Mouse (Mus musculus): Measurements from ENCODE around the gene Ncaph2. TPM values are rescaled to one million over a fixed set of nuclear protein-coding genes. Genes with fewer than 3 reads are reported as not detected.

Gene Ncaph2
- polyA plus RNA-seq, 1 experiment: 149 TPM

- peak overlapping the region; percentile 97 for H3K4me3 ChIP-seq (ENCODE audit: low read depth, low read length)
- 0% methylated on average over 15 of the region's 15 CpGs for WGBS
- H3K27ac ChIP-seq (ENCODE audit: insufficient read depth, low read depth, low read length): peak overlapping the region; percentile 40; the same call in 1 of the 2 replicates
- TF ChIP-seq POLR2A (IDR thresholded peaks at IDR 0.05; ENCODE audit: low read depth, low read length): no peak
- TF ChIP-seq CTCF (IDR thresholded peaks at IDR 0.05; ENCODE audit: extremely low read depth, insufficient read length, insufficient replicate concordance, low read depth, low read length): no peak
- H3K4me1 ChIP-seq (ENCODE audit: control insufficient read depth, insufficient read depth, insufficient read length, low read length): peaks cover 8% of the 10 kb centered on the region
- no peaks in the 10 kb centered on the region for H3K27me3 ChIP-seq (ENCODE audit: control insufficient read depth, insufficient read depth, low read length)
- peaks cover 29% of the 10 kb centered on the region for H3K36me3 ChIP-seq (ENCODE audit: control insufficient read depth, insufficient read depth, low read length)
Observed at GRCm38 (mm10) chr15:89356372-89356771, 853 bp downstream of the Ncaph2 start.

GRCm38 (mm10) chr15:89358784-89359183 lies 3.3 kb downstream of the Ncaph2 start:
- peaks cover 8% of the 10 kb centered on the region for H3K4me1 ChIP-seq (ENCODE audit: control insufficient read depth, insufficient read depth, insufficient read length, low read length)
- no peak overlapping the region for H3K27ac ChIP-seq (ENCODE audit: insufficient read depth, low read depth, low read length)
- no peaks in the 10 kb centered on the region for H3K27me3 ChIP-seq (ENCODE audit: control insufficient read depth, insufficient read depth, low read length)
- 69% methylated on average over 3 of the region's 3 CpGs for WGBS
- no peak overlapping the region for H3K4me3 ChIP-seq (ENCODE audit: low read depth, low read length)
- TF ChIP-seq CTCF (IDR thresholded peaks at IDR 0.05; ENCODE audit: extremely low read depth, insufficient read length, insufficient replicate concordance, low read depth, low read length): no peak
- no peak for TF ChIP-seq POLR2A (IDR thresholded peaks at IDR 0.05; ENCODE audit: low read depth, low read length)
- H3K36me3 ChIP-seq (ENCODE audit: control insufficient read depth, insufficient read depth, low read length): peaks cover 31% of the 10 kb centered on the region

- Histone ChIP-seq H3K27ac (ENCODE audit: insufficient read depth, low read depth, low read length) (no peak overlapping the region), H3K27me3 (ENCODE audit: control insufficient read depth, insufficient read depth, low read length) (no peaks in the 10 kb centered on the region), H3K4me1 (ENCODE audit: control insufficient read depth, insufficient read depth, insufficient read length, low read length) (no peaks in the 10 kb centered on the region), H3K4me3 (ENCODE audit: low read depth, low read length) (no peak overlapping the region), H3K36me3 (ENCODE audit: control insufficient read depth, insufficient read depth, low read length) (peaks cover 69% of the 10 kb centered on the region)
- TF ChIP-seq CTCF (IDR thresholded peaks at IDR 0.05; ENCODE audit: extremely low read depth, insufficient read length, insufficient replicate concordance, low read depth, low read length): no peak
- no peak for TF ChIP-seq POLR2A (IDR thresholded peaks at IDR 0.05; ENCODE audit: low read depth, low read length)
- 83% methylated on average over 7 of the region's 7 CpGs for WGBS
Observed at GRCm38 (mm10) chr15:89363051-89363450, 7.5 kb downstream of the Ncaph2 start.

GRCm38 (mm10) chr15:89365141-89365551 lies 9.6 kb downstream of the Ncaph2 start:
- TF ChIP-seq POLR2A (IDR thresholded peaks at IDR 0.05; ENCODE audit: low read depth, low read length) (no peak), CTCF (IDR thresholded peaks at IDR 0.05; ENCODE audit: extremely low read depth, insufficient read length, insufficient replicate concordance, low read depth, low read length) (no peak)
- no peaks in the 10 kb centered on the region for H3K4me1 ChIP-seq (ENCODE audit: control insufficient read depth, insufficient read depth, insufficient read length, low read length)
- 93% methylated on average over 4 of the region's 4 CpGs for WGBS
- no peaks in the 10 kb centered on the region for H3K27me3 ChIP-seq (ENCODE audit: control insufficient read depth, insufficient read depth, low read length)
- H3K27ac ChIP-seq (ENCODE audit: insufficient read depth, low read depth, low read length): no peak overlapping the region
- H3K4me3 ChIP-seq (ENCODE audit: low read depth, low read length): no peak overlapping the region
- peaks cover 84% of the 10 kb centered on the region for H3K36me3 ChIP-seq (ENCODE audit: control insufficient read depth, insufficient read depth, low read length)

- Histone ChIP-seq H3K4me3 (ENCODE audit: low read depth, low read length) (no peak overlapping the region), H3K4me1 (ENCODE audit: control insufficient read depth, insufficient read depth, insufficient read length, low read length) (peaks cover 22% of the 10 kb centered on the region), H3K36me3 (ENCODE audit: control insufficient read depth, insufficient read depth, low read length) (peaks cover 45% of the 10 kb centered on the region), H3K27ac (ENCODE audit: insufficient read depth, low read depth, low read length) (no peak overlapping the region), H3K27me3 (ENCODE audit: control insufficient read depth, insufficient read depth, low read length) (no peaks in the 10 kb centered on the region)
- TF ChIP-seq CTCF (IDR thresholded peaks at IDR 0.05; ENCODE audit: extremely low read depth, insufficient read length, insufficient replicate concordance, low read depth, low read length) (no peak), POLR2A (IDR thresholded peaks at IDR 0.05; ENCODE audit: low read depth, low read length) (no peak)
- WGBS: 77% methylated on average over 13 of the region's 13 CpGs
Observed at GRCm38 (mm10) chr15:89372068-89372467, 16.5 kb downstream of the Ncaph2 start.

- Histone ChIP-seq H3K27ac (ENCODE audit: insufficient read depth, low read depth, low read length) (no peak overlapping the region), H3K36me3 (ENCODE audit: control insufficient read depth, insufficient read depth, low read length) (peaks cover 42% of the 10 kb centered on the region), H3K27me3 (ENCODE audit: control insufficient read depth, insufficient read depth, low read length) (no peaks in the 10 kb centered on the region), H3K4me3 (ENCODE audit: low read depth, low read length) (peak overlapping the region; percentile 85; the same call in 1 of the 2 replicates), H3K4me1 (ENCODE audit: control insufficient read depth, insufficient read depth, insufficient read length, low read length) (peaks cover 27% of the 10 kb centered on the region)
- TF ChIP-seq POLR2A (IDR thresholded peaks at IDR 0.05; ENCODE audit: low read depth, low read length) (no peak), CTCF (IDR thresholded peaks at IDR 0.05; ENCODE audit: extremely low read depth, insufficient read length, insufficient replicate concordance, low read depth, low read length) (no peak)
- WGBS: 87% methylated on average over 7 of the region's 7 CpGs
Observed at GRCm38 (mm10) chr15:89372536-89372935, 17.0 kb downstream of the Ncaph2 start.

- TF ChIP-seq CTCF (IDR thresholded peaks at IDR 0.05; ENCODE audit: extremely low read depth, insufficient read length, insufficient replicate concordance, low read depth, low read length) (peak; percentile 59), POLR2A (IDR thresholded peaks at IDR 0.05; ENCODE audit: low read depth, low read length) (no peak)
- peaks cover 33% of the 10 kb centered on the region for H3K4me1 ChIP-seq (ENCODE audit: control insufficient read depth, insufficient read depth, insufficient read length, low read length)
- peak overlapping the region; percentile 90 for H3K27ac ChIP-seq (ENCODE audit: insufficient read depth, low read depth, low read length)
- 1% methylated on average over 35 of the region's 35 CpGs for WGBS
- no peaks in the 10 kb centered on the region for H3K27me3 ChIP-seq (ENCODE audit: control insufficient read depth, insufficient read depth, low read length)
- H3K4me3 ChIP-seq (ENCODE audit: low read depth, low read length): peak overlapping the region; percentile 85
- peaks cover 35% of the 10 kb centered on the region for H3K36me3 ChIP-seq (ENCODE audit: control insufficient read depth, insufficient read depth, low read length)
Observed at GRCm38 (mm10) chr15:89373027-89373761, 17.7 kb downstream of the Ncaph2 start.
